Mouse (Mus musculus): ENCODE results near the gene Tbxa2r. TPM values are rescaled to one million over a fixed set of nuclear protein-coding genes. Genes with fewer than 3 reads are reported as not detected.

Tbxa2r gene
- total RNA-seq, 2 experiments from 2014 or later: 1.9 to 2.9 TPM

DNA sequence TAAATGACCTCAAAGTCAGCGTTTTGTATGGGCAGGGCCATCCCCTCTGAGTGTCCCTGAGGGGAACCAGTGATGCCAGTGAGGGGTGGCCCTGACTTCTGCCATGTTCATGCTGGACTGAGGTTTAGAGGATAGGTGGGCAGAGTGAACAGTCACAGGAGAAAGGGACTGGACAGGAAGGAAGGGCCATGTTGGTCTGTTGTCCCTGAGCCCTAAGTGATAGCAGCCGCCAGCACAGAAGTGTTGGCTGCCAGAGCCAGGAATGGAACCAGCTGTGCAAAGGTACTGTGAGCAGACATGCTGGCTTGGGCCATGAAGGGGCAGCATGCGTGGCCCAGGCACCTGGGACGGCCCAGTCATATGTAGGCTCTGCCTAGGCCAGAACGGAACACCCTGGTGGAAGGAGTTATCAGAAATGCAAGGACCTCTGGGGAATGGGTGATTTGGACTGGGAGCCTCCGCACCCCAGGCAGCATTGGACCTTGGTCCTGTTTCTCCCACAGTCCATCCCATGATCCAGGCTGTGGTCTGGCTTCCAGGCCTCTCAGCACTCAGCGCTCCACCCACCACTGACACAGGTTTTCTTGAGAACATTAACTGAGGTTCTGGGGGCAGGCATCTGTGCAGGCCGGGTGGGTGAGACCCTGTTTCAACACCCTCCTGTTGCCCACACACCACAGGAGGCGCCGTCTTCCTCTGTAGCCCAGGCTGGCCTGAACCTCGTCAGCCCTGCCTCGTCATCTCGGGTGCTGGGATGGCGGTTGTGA, 28.8 kb upstream of the Tbxa2r start:
- no peak for DNase-seq (ENCODE audit: low spot score in 2 of 2)

GRCm38 (mm10) chr10:81300352-81300907, 28.1 kb upstream of the Tbxa2r start:
- DNase-seq (ENCODE audit: low spot score in 2 of 2): no peak

- no peak for DNase-seq (ENCODE audit: low spot score in 2 of 2)
Measured at GRCm38 (mm10) chr10:81301321-81301720, 27.2 kb upstream of the Tbxa2r start.

DNA sequence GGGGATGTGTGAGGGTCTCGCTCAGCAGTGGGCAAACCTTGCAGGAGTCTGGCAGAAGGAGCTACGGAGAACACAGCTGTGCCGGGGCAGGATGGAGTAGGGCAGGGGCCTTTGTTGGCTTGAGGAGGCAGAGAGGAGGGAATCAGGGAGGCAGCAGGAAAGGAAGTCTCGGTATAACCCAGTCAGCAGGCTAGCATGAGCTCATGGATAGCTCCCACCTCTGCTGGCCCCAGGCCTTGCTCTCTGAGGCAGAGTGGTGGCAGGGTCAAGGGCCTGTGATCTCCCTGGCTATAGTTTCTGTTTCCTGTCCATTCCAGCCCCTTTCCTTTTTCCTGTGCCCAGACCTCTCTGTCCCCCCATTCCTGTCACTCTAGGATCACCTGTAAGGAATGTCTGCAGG, 26.2 kb upstream of the Tbxa2r start:
- no peak for DNase-seq (ENCODE audit: low spot score in 2 of 2)

DNA sequence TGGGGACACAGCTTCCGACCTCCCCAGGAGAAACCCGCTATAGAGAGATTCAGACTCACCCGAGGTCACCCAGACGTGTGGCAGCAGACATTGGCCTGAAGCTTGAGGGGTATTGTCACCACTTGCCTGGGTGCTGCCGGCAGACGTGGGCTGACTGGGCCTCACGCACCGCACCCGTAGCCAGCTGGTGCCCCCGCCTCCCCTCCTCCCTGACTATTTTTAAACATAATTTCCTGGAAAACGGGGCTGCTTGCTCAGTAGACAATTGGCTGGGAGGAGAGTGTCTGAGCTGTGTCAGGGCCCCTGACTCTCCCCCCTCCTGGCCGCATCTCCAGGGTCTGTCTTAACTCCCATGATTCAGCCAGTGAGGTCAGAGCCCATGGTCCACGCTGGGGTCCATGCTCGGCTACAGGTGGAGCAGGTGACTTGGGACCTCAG, 25.7 kb upstream of the Tbxa2r start:
- no peak for DNase-seq (ENCODE audit: low spot score in 2 of 2)

DNA sequence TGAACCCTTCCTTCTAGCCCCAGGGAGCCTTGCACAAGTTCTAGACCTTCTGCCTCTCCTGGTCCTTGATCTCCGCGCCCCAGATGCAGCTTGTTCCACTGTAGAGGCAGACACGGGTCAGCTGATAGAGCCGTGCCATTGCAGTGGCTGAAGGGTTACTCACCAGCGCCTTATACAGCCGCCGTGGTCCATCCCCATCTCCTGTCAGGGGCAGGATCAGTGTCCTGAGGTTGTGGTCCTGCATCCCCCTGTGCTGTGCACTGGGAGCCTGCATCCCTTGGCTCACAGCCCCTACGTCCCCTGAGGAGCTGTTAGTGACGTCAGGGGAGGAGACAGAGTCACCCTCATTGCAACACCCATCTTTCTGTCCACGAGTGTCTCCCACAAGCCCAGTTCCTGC, 25.3 kb upstream of the Tbxa2r start:
- DNase-seq (ENCODE audit: low spot score in 2 of 2): no peak

GRCm38 (mm10) chr10:81303761-81304160, 24.8 kb upstream of the Tbxa2r start:
- no peak for DNase-seq (ENCODE audit: low spot score in 2 of 2)

DNA sequence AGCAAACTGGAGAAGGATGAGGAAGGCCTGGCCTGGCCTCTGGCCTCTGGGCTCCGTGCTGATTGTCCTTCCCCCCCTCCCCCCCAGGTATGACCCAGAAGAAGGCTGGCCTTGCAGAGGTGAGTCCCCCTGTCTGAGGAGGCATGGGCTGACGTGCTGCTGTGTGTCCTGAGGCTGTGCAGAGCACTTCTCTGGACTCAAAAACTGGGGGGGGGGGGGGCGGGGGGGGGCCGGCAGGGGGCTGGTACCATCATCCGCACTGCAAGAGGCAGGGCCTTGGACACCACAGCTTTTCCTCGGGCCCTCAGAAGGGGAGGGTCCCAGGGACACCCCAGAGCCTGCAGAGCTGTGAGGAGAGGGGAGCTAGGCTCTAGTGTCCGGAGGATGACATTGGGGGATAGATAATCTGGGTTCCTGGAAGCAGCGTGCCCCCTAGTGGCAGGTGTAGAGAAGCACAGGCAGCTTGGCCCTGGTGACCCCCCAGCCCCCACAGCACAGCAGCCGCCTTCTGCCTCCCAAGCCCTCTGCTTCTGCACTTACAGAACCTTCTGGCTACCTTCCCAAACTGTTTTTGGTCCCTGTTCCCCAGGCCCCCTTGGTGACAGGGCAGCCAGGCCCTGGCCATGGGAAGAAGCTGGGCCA, 23.8 kb upstream of the Tbxa2r start:
- peak; percentile 67 to 70 for DNase-seq (ENCODE audit: low spot score in 2 of 2)

DNA sequence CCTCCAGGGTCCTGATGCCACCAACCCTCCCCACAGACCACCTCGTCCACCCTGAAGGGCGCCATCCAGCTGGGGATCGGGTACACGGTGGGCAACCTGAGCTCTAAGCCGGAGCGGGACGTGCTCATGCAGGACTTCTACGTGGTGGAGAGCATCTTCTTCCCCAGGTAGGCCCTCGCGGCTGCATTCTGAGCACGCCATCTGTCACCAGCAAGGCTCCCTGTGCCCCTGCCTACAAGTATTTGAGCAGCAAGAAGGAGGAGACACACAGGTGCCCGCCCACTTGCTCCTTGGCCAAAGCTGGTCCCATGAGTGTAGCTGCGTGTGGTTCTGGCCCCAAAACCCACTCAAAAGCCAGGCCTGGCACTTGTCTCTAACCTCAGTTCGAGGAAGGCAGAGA, 22.9 kb upstream of the Tbxa2r start:
- DNase-seq (ENCODE audit: low spot score in 2 of 2): no peak

DNA sequence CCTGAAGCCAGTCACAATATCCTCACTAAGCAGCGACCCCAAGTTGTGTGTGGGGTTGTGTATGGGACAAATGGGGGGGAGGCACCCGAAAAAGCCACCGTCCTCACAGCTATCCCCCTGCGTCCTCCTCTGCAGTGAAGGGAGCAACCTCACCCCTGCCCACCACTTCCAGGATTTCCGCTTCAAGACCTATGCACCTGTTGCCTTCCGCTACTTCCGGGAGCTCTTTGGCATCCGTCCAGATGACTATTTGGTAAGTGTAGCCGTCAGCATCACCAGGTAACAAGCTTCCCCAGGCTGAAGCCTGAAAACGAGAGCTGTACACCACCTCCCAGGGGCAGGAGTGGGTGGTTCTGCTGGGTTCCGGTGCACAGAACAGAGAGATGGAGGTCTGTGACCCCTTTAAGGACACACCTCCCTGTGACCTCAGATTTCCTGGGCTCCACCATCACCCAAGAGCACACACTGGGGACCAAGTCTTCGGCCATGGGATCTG, 22.3 kb upstream of the Tbxa2r start:
- no peak for DNase-seq (ENCODE audit: low spot score in 2 of 2)

- DNase-seq (ENCODE audit: low spot score in 2 of 2): no peak
Measured at GRCm38 (mm10) chr10:81306837-81307682, 21.5 kb upstream of the Tbxa2r start.

DNA sequence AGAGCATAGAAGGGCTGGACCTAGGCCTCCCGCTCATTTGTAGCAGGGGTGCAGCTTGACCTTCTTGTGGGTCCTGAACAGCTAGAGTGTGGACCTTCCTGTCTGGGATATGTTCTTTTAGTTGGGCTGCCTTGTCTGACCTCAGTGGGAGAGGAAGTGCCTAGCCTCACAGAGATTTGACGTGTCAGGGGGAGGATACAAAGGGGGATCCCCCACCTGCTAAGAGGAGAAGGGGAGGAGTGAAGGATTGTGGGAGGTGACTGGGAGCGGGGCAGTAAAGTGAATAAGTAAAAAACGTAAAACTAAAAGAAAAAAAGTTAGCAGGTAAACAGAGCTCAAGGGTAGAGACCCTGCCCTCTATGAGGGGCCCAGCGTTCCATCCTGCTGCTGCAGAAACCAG, 19.0 kb upstream of the Tbxa2r start:
- no peak for DNase-seq (ENCODE audit: low spot score in 2 of 2)

DNA sequence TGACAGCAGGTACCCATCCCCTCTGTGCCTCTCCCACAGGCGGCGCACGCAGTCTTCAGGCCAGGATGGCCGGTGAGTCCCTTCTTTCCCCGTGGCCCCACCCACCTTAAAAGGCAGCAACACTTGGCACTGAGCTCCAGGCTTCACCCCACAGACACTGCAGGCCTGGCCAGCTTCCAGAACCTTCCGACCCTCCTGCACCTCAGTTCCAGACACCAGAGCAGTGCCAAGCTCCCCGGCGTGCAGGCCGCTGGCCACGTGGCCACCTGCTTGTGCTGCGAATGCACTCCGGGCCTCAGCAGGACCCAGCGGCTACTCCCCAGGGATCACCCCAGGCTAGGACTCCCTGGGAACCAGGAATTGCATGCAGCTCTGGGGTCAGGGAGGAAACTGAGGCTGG, 14.9 kb upstream of the Tbxa2r start:
- no peak for DNase-seq (ENCODE audit: low spot score in 2 of 2)

GRCm38 (mm10) chr10:81314201-81314600, 14.3 kb upstream of the Tbxa2r start:
- no peak for DNase-seq (ENCODE audit: low spot score in 2 of 2)

DNA sequence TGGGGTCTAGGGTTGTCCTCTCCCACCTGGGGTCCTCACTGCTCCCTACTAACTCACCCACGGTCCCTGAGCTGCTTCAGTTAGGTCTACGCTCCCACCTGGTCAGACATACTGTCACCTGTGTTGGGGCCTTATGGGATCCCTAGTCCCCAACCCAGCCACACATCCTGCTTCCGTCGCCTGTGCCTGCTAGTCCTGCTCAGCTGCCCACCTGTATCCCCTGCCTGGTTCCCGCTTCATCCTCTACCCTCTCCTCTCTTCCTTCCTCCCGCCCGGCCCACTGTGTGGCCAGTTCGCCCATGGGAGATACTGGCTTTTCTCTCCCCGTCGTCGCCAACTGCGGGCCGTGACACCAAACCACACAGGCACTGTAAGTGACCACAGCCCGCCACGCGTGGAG, 12.9 kb upstream of the Tbxa2r start:
- no peak for DNase-seq (ENCODE audit: low spot score in 2 of 2)

DNA sequence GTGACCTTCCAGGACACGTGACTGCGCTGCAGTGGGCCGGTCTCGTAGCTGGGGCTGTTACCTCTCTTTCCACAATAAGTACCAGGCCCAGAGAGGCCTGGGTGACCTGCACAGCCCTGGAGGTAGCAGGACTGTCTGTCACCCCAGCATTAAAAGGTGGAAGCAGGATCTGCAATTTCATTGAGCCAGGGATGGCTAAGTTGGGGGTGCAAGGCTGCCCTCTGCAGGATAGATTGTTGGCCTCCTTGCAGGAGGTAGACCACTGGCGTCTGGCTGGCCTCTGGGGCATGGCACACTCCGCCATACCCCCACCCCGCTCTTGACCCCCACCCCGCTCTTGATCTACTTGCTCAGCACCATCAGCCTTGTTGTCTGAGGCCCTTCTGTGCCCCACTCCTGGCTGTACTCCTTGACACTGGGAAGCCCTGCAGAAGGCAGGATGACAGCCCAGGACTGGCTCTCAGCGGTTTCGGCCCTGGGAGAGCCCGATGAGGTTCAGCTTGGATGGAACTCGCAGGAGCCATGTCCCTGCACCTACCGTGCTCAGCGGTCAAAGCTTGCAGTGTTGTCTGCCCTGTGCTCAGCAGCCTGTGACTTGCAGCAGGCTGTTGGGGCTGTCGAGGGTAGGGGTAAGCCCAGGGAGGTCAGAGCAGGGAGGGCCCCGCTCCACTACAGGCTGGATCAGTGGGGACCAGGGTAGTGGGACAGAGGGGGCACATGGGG, 12.0 kb upstream of the Tbxa2r start:
- DNase-seq (ENCODE audit: low spot score in 2 of 2): peak in 1 of 2 experiments; percentile 51

- no peak for DNase-seq (ENCODE audit: low spot score in 2 of 2)
Measured at GRCm38 (mm10) chr10:81317273-81317672, 11.3 kb upstream of the Tbxa2r start.

DNA sequence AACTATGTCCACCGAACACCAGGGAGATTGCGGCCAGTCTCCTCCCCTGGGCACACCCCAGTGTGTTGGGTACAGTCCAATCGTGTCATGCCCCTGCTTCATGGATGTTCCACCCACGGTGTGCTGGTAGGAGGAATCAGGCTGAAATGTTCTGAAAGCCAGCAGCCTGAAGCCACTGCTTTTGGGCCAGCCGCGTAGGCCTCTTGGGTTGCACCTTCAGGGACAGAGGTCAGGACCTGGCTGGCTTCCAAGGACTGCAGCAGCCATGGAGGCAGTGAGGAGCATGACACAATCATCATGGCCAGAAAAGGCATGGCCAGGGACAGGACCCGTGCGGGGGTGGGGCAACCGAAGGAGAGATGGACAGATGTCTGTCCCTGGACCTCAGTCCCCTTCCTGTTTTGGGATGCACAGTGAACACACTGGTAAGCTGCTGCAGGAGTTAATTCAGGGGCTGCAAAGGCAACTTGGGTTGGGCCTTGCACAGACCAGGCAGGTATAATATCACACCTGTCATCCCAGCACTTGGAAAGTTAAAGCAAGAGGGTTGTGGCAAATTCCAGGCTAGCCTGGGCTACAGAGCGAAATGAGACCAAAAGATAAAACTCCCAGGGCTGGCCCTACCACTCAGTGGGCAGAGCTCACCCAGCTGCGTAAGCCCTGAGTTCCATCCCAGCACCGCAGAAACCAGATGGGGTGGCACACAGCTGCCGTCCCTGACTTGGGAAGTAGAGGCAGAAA, 9.8 kb upstream of the Tbxa2r start:
- no peak for DNase-seq (ENCODE audit: low spot score in 2 of 2)

- peak; percentile 61 to 69 for DNase-seq (ENCODE audit: low spot score in 2 of 2)
Measured at GRCm38 (mm10) chr10:81319330-81319699, 9.2 kb upstream of the Tbxa2r start.

All from layer of hippocampus, postnatal 10 days (tissue).